Mouse (Mus musculus) embryonic facial prominence, embryonic 11.5 days (tissue): ENCODE data around the gene Lamtor1. TPM values are rescaled to one million over a fixed set of nuclear protein-coding genes. Genes with fewer than 3 reads are reported as not detected.

ENCODE experiments used
- ATAC-seq: fragments of 200-750 bp; cut with Nextera tagmentation; replicated peaks from 2 replicates; pipeline ENCODE4 v1.8.0; 2017; ENCODE audit warnings: low read depth; ENCODE audit not compliant: insufficient number of reproducible peaks, low FRiP score, low TSS enrichment
- DNase-seq: peaks from one replicate; pipeline ENCODE4 v3.0.0-alpha.2; 2015; ENCODE audit warnings: low spot score
- H3K27ac ChIP-seq: fragments of 300-500 bp; sonication (generic); replicated peaks from 2 replicates; pipeline ENCODE4 v1.5.1; 2014; ENCODE audit warnings: mild to moderate bottlenecking, low read depth, low read length, control low read depth
- H3K27me3 ChIP-seq: fragments of 300-500 bp; sonication (generic); 2 replicates; pipeline ENCODE4 v1.6.1; 2014; ENCODE audit warnings: mild to moderate bottlenecking, low read length, moderate library complexity, mixed read lengths; ENCODE audit not compliant: control insufficient read depth, insufficient read depth
- H3K36me3 ChIP-seq: fragments of 300-500 bp; sonication (generic); replicated peaks from 2 replicates; pipeline ENCODE4 v1.6.1; 2014; ENCODE audit warnings: low read depth, mild to moderate bottlenecking, low read length, moderate library complexity, mixed read lengths; ENCODE audit not compliant: control insufficient read depth, insufficient read depth
- H3K4me1 ChIP-seq: fragments of 300-500 bp; sonication (generic); 2 replicates; pipeline ENCODE4 v1.6.1; 2014; ENCODE audit warnings: low read length, mixed read lengths; ENCODE audit not compliant: control insufficient read depth, insufficient read depth
- H3K4me2 ChIP-seq: fragments of 300-500 bp; sonication (generic); 2 replicates; pipeline ENCODE4 v1.6.1; 2014; ENCODE audit warnings: low read depth, mild to moderate bottlenecking, control low read depth, low read length, moderate library complexity
- H3K4me3 ChIP-seq: fragments of 300-500 bp; sonication (generic); 2 replicates; pipeline ENCODE4 v1.5.1; 2014; ENCODE audit warnings: low read depth, low read length, control low read depth
- H3K9ac ChIP-seq: fragments of 300-500 bp; sonication (generic); replicated peaks from 2 replicates; pipeline ENCODE4 v1.6.1; 2014; ENCODE audit warnings: mild to moderate bottlenecking, control low read depth, low read length
- H3K9me3 ChIP-seq: fragments of 300-500 bp; sonication (generic); replicated peaks from 2 replicates; pipeline ENCODE4 v1.6.1; 2016; ENCODE audit warnings: mild to moderate bottlenecking, low read length, inconsistent platforms, mixed read lengths; ENCODE audit not compliant: control insufficient read depth
- WGBS: fragments of 180-500 bp; shearing (Covaris S2); extraction: QIAGEN DNeasy Blood & Tissue Kit; methylation state at CpG from one replicate; pipeline ENCODE4 v1.1.7; 2014; 5-methylcytosine and 5-hydroxymethylcytosine counted together
- polyA plus RNA-seq: library from polyadenylated mRNA; unstranded; fragments of >200 nt; fragmentation: Nextera tagmentation; extraction: Ambion mirVana; gene quantifications from 2 replicates; pipeline ENCODE4 v1.2.1, GENCODE M21; 2014

Lamtor1 gene
- polyA plus RNA-seq, 1 experiment from 2014 or later: 127 TPM

GRCm38 (mm10) chr7:101951648-101952047, 45.9 kb downstream of the Lamtor1 start:
- Histone ChIP-seq H3K4me2 (no peak overlapping the region), H3K27me3 (no peaks in the 10 kb centered on the region), H3K9ac (no peak overlapping the region), H3K9me3 (no peaks in the 10 kb centered on the region), H3K4me1 (no peaks in the 10 kb centered on the region), H3K36me3 (no peaks in the 10 kb centered on the region), H3K27ac (no peak overlapping the region), H3K4me3 (no peak overlapping the region)
- ATAC-seq (no peak), DNase-seq (no peak)
- 94% methylated on average over 1 of the region's 1 CpGs for WGBS

- Histone ChIP-seq H3K9ac (no peak overlapping the region), H3K27me3 (no peaks in the 10 kb centered on the region), H3K4me2 (no peak overlapping the region), H3K27ac (no peak overlapping the region), H3K9me3 (no peaks in the 10 kb centered on the region), H3K4me3 (no peak overlapping the region), H3K36me3 (no peaks in the 10 kb centered on the region), H3K4me1 (no peaks in the 10 kb centered on the region)
- 79% methylated on average over 2 of the region's 2 CpGs for WGBS
- ATAC-seq (no peak), DNase-seq (no peak)
These were observed 46.4 kb downstream of the Lamtor1 start for GRCm38 (mm10) chr7:101952098-101952497.

- no peaks in the 10 kb centered on the region for H3K36me3 ChIP-seq
- ATAC-seq (no peak), DNase-seq (no peak)
- H3K9me3 ChIP-seq: no peaks in the 10 kb centered on the region
- no peaks in the 10 kb centered on the region for H3K4me1 ChIP-seq
- H3K4me3 ChIP-seq: no peak overlapping the region
- H3K27me3 ChIP-seq: no peaks in the 10 kb centered on the region
- H3K27ac ChIP-seq: no peak overlapping the region
- no peak overlapping the region for H3K9ac ChIP-seq
- H3K4me2 ChIP-seq: no peak overlapping the region
- WGBS: 96% methylated on average over 2 of the region's 2 CpGs
These were observed 48.5 kb downstream of the Lamtor1 start for GRCm38 (mm10) chr7:101954163-101954562.

GRCm38 (mm10) chr7:101955276-101955675, 49.6 kb downstream of the Lamtor1 start:
- H3K9ac ChIP-seq: no peak overlapping the region
- no peak overlapping the region for H3K4me2 ChIP-seq
- H3K36me3 ChIP-seq: no peaks in the 10 kb centered on the region
- H3K9me3 ChIP-seq: no peaks in the 10 kb centered on the region
- H3K4me3 ChIP-seq: no peak overlapping the region
- no peak overlapping the region for H3K27ac ChIP-seq
- no peaks in the 10 kb centered on the region for H3K4me1 ChIP-seq
- WGBS: 94% methylated on average over 2 of the region's 2 CpGs
- no peaks in the 10 kb centered on the region for H3K27me3 ChIP-seq
- DNase-seq: no peak
- ATAC-seq: no peak

- no peaks in the 10 kb centered on the region for H3K9me3 ChIP-seq
- no peaks in the 10 kb centered on the region for H3K27me3 ChIP-seq
- DNase-seq: no peak
- H3K4me3 ChIP-seq: no peak overlapping the region
- no peak overlapping the region for H3K27ac ChIP-seq
- H3K36me3 ChIP-seq: no peaks in the 10 kb centered on the region
- 65% methylated on average over 4 of the region's 4 CpGs for WGBS
- H3K4me1 ChIP-seq: no peaks in the 10 kb centered on the region
- ATAC-seq: no peak
- H3K9ac ChIP-seq: no peak overlapping the region
- H3K4me2 ChIP-seq: no peak overlapping the region
These were observed 50.2 kb downstream of the Lamtor1 start for GRCm38 (mm10) chr7:101955862-101956261.

- Histone ChIP-seq H3K36me3 (no peaks in the 10 kb centered on the region), H3K4me2 (no peak overlapping the region), H3K4me3 (no peak overlapping the region), H3K4me1 (no peaks in the 10 kb centered on the region), H3K9ac (no peak overlapping the region), H3K9me3 (no peaks in the 10 kb centered on the region), H3K27me3 (no peaks in the 10 kb centered on the region), H3K27ac (no peak overlapping the region)
- no peak for ATAC-seq
- 94% methylated on average over 1 of the region's 1 CpGs for WGBS
- no peak for DNase-seq
These were observed 50.8 kb downstream of the Lamtor1 start for GRCm38 (mm10) chr7:101956481-101956880.

GRCm38 (mm10) chr7:101956911-101957310, 51.2 kb downstream of the Lamtor1 start:
- no peaks in the 10 kb centered on the region for H3K36me3 ChIP-seq
- WGBS: 89% methylated on average over 5 of the region's 5 CpGs
- H3K4me2 ChIP-seq: no peak overlapping the region
- H3K4me1 ChIP-seq: no peaks in the 10 kb centered on the region
- H3K27ac ChIP-seq: no peak overlapping the region
- DNase-seq: no peak
- H3K9me3 ChIP-seq: no peaks in the 10 kb centered on the region
- no peak overlapping the region for H3K9ac ChIP-seq
- no peak overlapping the region for H3K4me3 ChIP-seq
- H3K27me3 ChIP-seq: no peaks in the 10 kb centered on the region
- ATAC-seq: no peak

GRCm38 (mm10) chr7:101962829-101963228, 57.1 kb downstream of the Lamtor1 start:
- 89% methylated on average over 2 of the region's 2 CpGs for WGBS
- DNase-seq (no peak), ATAC-seq (no peak)
- H3K27ac ChIP-seq: no peak overlapping the region
- H3K9ac ChIP-seq: no peak overlapping the region
- H3K4me2 ChIP-seq: no peak overlapping the region
- H3K9me3 ChIP-seq: no peaks in the 10 kb centered on the region
- H3K4me1 ChIP-seq: no peaks in the 10 kb centered on the region
- no peaks in the 10 kb centered on the region for H3K27me3 ChIP-seq
- H3K36me3 ChIP-seq: no peaks in the 10 kb centered on the region
- H3K4me3 ChIP-seq: no peak overlapping the region
